Mouse (Mus musculus) layer of hippocampus, postnatal 36 days (tissue): ENCODE measurements at regions not wholly inside any gene's neighbourhood (a gene's known extent, or its start where the extent isn't known, plus 50 kb on each side); places are given as distances from the start of the nearest gene placed in this dataset.
"Not testable (repeated sequence)": the region's sequence is repeated elsewhere in the genome, so short reads cannot be mapped to it uniquely, and the experiment has no call there.

Experiments
- DNase-seq, 2 experiments: peaks; one replicate each; pipeline ENCODE4 v3.0.0; 2022

GRCm38 (mm10) chr1:23316288-23316687 lies 81.3 kb downstream of the Ogfrl1 start:
- not testable (repeated sequence) for DNase-seq

GRCm38 (mm10) chr1:23314863-23315262 lies 82.7 kb downstream of the Ogfrl1 start:
- DNase-seq, result not testable (repeated sequence)

- DNase-seq, result no peak
These were observed 104.9 kb downstream of the Ogfrl1 start for GRCm38 (mm10) chr1:23292718-23293117.

- peak; percentile 36 to 45 for DNase-seq
These were observed 110.8 kb downstream of the Ogfrl1 start for GRCm38 (mm10) chr1:23286741-23287140.

GRCm38 (mm10) chr1:23282870-23283219 lies 114.7 kb downstream of the Ogfrl1 start:
- no peak for DNase-seq

- DNase-seq, result no peak
These were observed 115.2 kb downstream of the Ogfrl1 start for GRCm38 (mm10) chr1:23282215-23282869.

- no peak for DNase-seq
These were observed 117.7 kb downstream of the Ogfrl1 start for GRCm38 (mm10) chr1:23279827-23280226.

GRCm38 (mm10) chr1:23272077-23272476 lies 125.5 kb downstream of the Ogfrl1 start:
- no peak for DNase-seq

GRCm38 (mm10) chr1:23270910-23271822 lies 126.4 kb downstream of the Ogfrl1 start:
- DNase-seq, result no peak

- DNase-seq, result no peak
These were observed 129.5 kb downstream of the Ogfrl1 start for GRCm38 (mm10) chr1:23268062-23268461.

- DNase-seq, result no peak
These were observed 131.9 kb downstream of the Ogfrl1 start for GRCm38 (mm10) chr1:23265556-23266232.

GRCm38 (mm10) chr1:23264251-23264650 lies 133.3 kb downstream of the Ogfrl1 start:
- peak in 1 of 2 experiments; percentile 15 for DNase-seq

- DNase-seq, result no peak
These were observed 133.8 kb downstream of the Ogfrl1 start for GRCm38 (mm10) chr1:23263798-23264197.

GRCm38 (mm10) chr1:23261652-23262051 lies 135.9 kb downstream of the Ogfrl1 start:
- DNase-seq, result no peak

GRCm38 (mm10) chr1:23257306-23257895 lies 140.2 kb downstream of the Ogfrl1 start:
- no peak for DNase-seq

- DNase-seq, result peak; percentile 67 to 77
These were observed 141.0 kb downstream of the Ogfrl1 start for GRCm38 (mm10) chr1:23256630-23257001.

GRCm38 (mm10) chr1:23255925-23256629 lies 141.5 kb downstream of the Ogfrl1 start:
- peak; percentile 95 for DNase-seq

- DNase-seq, result no peak
These were observed 143.3 kb downstream of the Ogfrl1 start for GRCm38 (mm10) chr1:23254235-23254634.

GRCm38 (mm10) chr1:23231522-23231921 lies 129.5 kb upstream of the 4933415F23Rik start:
- no peak for DNase-seq

- DNase-seq, result no peak
These were observed 126.4 kb upstream of the 4933415F23Rik start for GRCm38 (mm10) chr1:23228478-23228877.

GRCm38 (mm10) chr1:23214462-23215158 lies 112.6 kb upstream of the 4933415F23Rik start:
- no peak for DNase-seq
